Mouse (Mus musculus): ENCODE measurements around the gene Actr3b. TPM values are rescaled to one million over a fixed set of nuclear protein-coding genes. Genes with fewer than 3 reads are reported as not detected.
A peak's percentile ranks its signal among the peaks of the same experiment; 100 is the strongest.
"Not testable (repeated sequence)": the region's sequence is repeated elsewhere in the genome, so short reads cannot be mapped to it uniquely, and the experiment has no call there.

The Actr3b gene
- total RNA-seq (2021) = 100 to 1,000 TPM; 134 to 146 TPM
- long read RNA-seq, transcript Actr3b-202 (11 exons, 2,031 nt) = minor isoform, 70 of 248 reads
- long read RNA-seq, transcript Actr3b-201 (12 exons, 1,712 nt) = major isoform, 123 of 248 reads
- long read RNA-seq, partial matches to known transcripts = 34 of 248 reads
- long read RNA-seq, other reads (novel, unspliced or antisense) = 21 of 248 reads

- peak; percentile 85 to 94 for DNase-seq (ENCODE audit: low spot score in 2 of 2)
Observed at GRCm38 (mm10) chr5:25759460-25760409, at the start of gene Actr3b. Actr3b (plus strand) TSS chr5:25759997.

- not testable (repeated sequence) for DNase-seq (ENCODE audit: low spot score in 2 of 2)
Observed at GRCm38 (mm10) chr5:25713001-25713706, 46.6 kb upstream of the Actr3b start.

DNA sequence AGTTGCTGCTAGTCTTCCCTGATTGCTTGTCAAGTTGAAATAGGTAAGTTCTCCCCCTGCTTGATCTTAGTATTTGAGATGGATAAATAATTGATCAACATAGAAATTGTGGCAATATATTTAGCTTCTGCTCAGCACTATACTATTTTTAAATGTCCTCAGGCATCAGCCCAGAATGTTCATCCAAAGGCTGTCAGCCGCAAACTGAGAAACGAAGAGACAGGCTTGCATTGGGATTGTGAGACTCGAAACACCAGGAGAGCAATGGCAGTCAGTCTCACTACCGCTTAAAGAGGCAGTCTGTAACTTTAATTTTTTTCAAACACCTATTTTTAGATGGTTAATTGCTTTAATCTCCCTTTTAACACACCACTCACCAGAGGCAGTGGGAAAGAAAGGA is 40.4 kb upstream of the Actr3b start:
- no peak for DNase-seq (ENCODE audit: low spot score in 2 of 2)

DNA sequence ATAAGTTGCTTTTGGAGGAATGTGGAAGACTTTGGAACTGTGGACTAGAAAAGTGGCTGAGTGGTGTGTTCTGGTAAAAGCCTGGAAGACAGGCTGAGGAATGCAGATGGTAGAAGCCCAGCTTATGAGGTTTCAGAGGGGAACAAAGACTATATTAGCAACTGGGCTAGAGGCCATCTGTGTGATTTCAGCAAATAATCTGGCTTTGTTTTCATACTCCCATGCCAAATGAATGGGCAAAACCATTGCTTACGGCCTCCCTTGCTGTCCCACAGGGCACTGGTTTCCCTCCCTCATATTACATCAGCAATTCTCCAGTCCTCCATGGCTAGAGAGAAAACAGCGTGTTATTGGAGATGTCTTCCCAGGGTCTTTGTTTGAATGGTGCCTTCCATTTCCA is 36.8 kb upstream of the Actr3b start:
- DNase-seq (ENCODE audit: low spot score in 2 of 2) = no peak

- DNase-seq (ENCODE audit: low spot score in 2 of 2) = no peak
Observed at GRCm38 (mm10) chr5:25724134-25724675, 35.6 kb upstream of the Actr3b start.

- DNase-seq (ENCODE audit: low spot score in 2 of 2) = no peak
Observed at GRCm38 (mm10) chr5:25734318-25734717, 25.5 kb upstream of the Actr3b start.

GRCm38 (mm10) chr5:25735861-25736260 is 23.9 kb upstream of the Actr3b start:
- DNase-seq (ENCODE audit: low spot score in 2 of 2) = peak; percentile 63 to 82

- no peak for DNase-seq (ENCODE audit: low spot score in 2 of 2)
Observed at GRCm38 (mm10) chr5:25738448-25738847, 21.3 kb upstream of the Actr3b start.

- DNase-seq (ENCODE audit: low spot score in 2 of 2) = not testable (repeated sequence)
Observed at GRCm38 (mm10) chr5:25738902-25739301, 20.9 kb upstream of the Actr3b start.

DNA sequence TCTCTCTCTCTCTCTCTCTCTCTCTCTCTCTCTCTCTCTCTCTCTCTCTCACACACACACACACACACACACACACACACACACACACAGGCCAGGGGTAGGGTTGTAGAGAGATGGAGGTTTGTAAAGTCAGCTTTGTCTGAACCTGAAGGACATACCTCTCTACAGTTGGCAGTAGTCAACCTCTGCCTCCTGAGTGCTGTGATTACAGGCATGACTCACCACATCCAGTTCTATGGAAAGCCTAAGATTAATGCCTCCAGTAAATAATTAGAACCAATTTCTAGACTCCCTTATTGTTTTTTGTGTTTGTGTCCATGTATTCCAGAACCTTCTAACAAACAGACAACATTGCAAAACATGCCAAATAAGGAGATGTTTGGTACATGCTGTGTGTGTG is 11.9 kb upstream of the Actr3b start:
- no peak for DNase-seq (ENCODE audit: low spot score in 2 of 2)

DNA sequence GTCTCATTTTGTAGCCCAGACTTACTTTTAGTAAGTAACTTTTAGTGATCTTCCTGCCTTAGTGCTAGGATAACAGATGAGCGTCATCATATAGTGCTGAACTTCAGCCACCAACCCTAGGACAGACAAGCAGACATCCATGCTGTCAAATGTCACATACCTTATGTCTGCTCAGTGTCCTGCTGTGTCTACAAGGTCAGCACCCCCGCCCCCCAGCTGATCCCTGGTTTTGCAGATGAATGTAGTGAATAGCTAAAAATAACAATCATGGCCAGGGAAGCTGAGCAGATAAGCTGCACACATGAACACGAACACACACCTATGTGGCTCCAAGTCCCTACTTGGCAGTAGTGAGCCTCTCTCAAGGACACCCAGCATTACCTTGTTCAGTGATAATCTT is 11.2 kb upstream of the Actr3b start:
- no peak for DNase-seq (ENCODE audit: low spot score in 2 of 2)

- DNase-seq (ENCODE audit: low spot score in 2 of 2) = peak in 1 of 2 experiments; percentile 55
Observed at GRCm38 (mm10) chr5:25751552-25751951, 8.2 kb upstream of the Actr3b start.

- DNase-seq (ENCODE audit: low spot score in 2 of 2) = peak in 1 of 2 experiments; percentile 63
Observed at GRCm38 (mm10) chr5:25752862-25753261, 6.9 kb upstream of the Actr3b start.

DNA sequence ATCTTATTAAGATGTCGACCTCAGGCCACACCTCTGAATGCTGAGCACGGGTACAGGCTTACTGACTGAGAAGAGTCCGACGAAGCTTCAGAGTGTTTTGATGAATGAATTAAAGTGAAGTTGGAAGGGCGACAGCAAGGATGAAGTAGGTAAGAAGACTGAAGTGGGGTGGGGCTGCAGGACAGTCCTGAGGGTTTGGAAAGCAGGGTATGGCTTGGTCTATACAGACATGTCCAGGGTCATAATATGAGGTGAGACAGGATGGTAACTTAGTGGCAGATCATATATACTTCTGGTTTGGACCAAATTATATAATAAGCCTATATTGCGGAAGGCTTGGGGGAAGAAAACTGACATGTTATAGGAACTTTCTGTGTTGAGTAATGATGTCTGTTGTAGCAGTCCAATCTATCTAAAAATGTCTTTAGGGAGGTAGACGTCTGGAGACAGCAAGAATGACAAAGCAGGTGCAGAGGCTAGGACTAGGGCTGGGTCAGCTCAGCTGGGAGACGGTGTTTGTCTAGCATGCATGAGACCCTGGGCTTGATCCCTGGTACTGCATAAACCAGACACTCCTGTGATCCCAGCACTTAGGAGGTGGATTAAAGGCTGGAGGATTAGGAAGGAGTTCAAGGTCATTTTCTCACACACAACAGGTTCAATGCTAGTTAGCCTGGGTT is 6.1 kb upstream of the Actr3b start:
- no peak for DNase-seq (ENCODE audit: low spot score in 2 of 2)

DNA sequence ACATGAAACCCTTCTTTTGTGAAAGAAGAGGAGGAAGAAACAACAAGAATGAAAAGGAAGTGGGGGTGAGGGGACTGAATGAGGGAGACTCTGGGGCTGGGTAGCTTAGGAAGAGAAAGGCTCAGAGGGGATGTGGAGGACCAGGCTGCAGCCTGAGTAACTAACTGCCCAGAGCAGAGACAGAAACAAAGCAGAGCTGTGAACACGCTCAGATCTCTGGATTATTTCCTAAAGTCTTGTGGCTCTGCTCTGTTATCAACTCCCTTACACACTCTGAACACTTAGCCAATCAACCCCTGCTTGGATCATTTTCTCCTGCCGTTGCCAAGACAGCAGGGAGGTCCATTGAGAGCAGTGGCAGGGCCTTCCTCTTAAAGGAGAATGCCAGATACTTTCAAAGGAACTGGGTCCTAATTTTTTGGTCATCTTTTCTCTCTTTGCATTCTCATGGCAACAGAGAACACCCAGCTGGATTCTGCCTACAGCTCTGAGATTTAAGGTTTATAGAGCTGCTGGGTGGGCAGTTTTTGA is 5.5 kb upstream of the Actr3b start:
- no peak for DNase-seq (ENCODE audit: low spot score in 2 of 2)

- DNase-seq (ENCODE audit: low spot score in 2 of 2) = peak in 1 of 2 experiments; percentile 43
Observed at GRCm38 (mm10) chr5:25760410-25760832, 624 bp downstream of the Actr3b start.

GRCm38 (mm10) chr5:25760871-25761270 is 1.1 kb downstream of the Actr3b start:
- DNase-seq (ENCODE audit: low spot score in 2 of 2) = peak in 1 of 2 experiments; percentile 53

DNA sequence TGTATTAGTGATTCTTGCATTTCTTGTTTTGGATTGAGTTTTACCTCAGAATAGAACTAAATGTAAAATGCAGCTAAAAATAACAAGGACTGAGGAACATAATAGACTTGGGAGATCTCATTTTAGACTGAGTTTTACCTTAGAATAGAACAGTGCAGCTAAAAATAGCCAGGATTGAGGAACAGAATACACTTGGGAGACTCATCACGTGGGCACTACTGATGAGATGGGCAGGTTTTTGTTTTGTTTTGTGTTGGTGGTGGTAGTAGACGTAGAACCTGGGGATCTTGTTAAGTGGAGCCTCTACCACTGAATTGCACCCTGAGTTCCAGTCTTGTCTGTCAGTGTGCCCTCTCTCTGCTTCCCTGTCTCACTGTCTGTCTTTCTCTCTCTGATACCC is 2.1 kb downstream of the Actr3b start:
- DNase-seq (ENCODE audit: low spot score in 2 of 2) = no peak

DNA sequence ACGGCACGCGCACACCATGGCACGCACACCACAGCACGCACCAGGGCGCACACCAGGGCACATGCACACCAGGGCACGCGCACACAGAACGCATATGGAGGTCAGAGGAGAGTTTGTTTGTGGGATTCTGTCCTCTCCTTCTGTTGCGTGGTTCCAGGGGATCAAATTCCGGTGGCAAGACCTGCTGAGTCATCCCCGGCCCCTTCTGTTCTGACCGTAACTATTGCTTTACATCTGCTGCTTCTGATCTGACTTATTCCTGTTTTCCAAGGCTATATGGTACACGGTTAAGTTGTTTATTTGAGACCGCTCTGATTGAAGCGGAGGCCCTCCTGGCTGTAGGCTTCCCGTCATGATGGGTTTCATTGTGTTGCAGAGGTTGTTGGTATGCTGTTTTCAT is 9.2 kb downstream of the Actr3b start:
- no peak for DNase-seq (ENCODE audit: low spot score in 2 of 2)

GRCm38 (mm10) chr5:25769406-25769805 is 9.6 kb downstream of the Actr3b start:
- no peak for DNase-seq (ENCODE audit: low spot score in 2 of 2)

DNA sequence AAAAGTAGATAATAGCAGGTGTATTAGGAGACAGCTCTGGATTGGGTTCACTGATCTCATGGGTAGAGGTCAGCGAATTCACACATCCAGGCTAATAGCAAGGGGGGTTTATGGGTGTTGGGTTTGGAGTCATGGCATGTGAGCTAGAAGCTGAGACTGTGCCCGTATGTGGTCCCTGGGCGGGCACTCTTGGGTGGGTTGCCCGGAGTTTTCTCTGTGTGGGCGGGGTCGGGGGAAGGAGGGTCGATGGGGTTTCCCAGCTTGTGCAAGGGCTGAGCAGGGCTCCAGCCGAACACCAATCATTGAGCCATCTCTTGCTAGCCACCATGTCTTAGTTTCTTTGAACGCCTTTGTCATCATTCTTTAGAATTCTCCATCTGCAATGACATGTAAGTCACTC is 12.7 kb downstream of the Actr3b start:
- no peak for DNase-seq (ENCODE audit: low spot score in 2 of 2)

Data from layer of hippocampus, adult 18-20 months (tissue).